Mouse (Mus musculus): ENCODE results near the gene BC030499.

The BC030499 gene

GRCm38 (mm10) chr11:78345801-78346200 is 55.2 kb downstream of the BC030499 start:
- no peak for DNase-seq (ENCODE audit: low read depth, low spot score)
